Mouse (Mus musculus) testis, adult 2 months (tissue): ENCODE results near the gene Leng8. TPM values are rescaled to one million over a fixed set of nuclear protein-coding genes. Genes with fewer than 3 reads are reported as not detected.
A peak's percentile ranks its signal among the peaks of the same experiment; 100 is the strongest.

ENCODE experiments used
- H3K27ac ChIP-seq: fragments of 200-500 bp; 2 replicates; pipeline ENCODE4 v1.5.1; 2012; ENCODE audit warnings: low read depth, low read length; ENCODE audit not compliant: control insufficient read depth, insufficient read depth
- H3K27me3 ChIP-seq: fragments of 200-500 bp; 2 replicates; pipeline ENCODE4 v1.6.1; 2012; ENCODE audit warnings: mild to moderate bottlenecking, low read length, moderate library complexity; ENCODE audit not compliant: control insufficient read depth, insufficient read depth
- H3K36me3 ChIP-seq: fragments of 200-500 bp; 2 replicates; pipeline ENCODE4 v1.6.1; 2012; ENCODE audit warnings: mild to moderate bottlenecking, low read length; ENCODE audit not compliant: control insufficient read depth, insufficient read depth
- H3K4me1 ChIP-seq: fragments of 200-500 bp; 2 replicates; pipeline ENCODE4 v1.6.1; 2012; ENCODE audit warnings: low read length; ENCODE audit not compliant: control insufficient read depth, insufficient read depth
- H3K4me3 ChIP-seq: fragments of 200-500 bp; 2 replicates; pipeline ENCODE4 v1.5.1; 2012; ENCODE audit warnings: low read depth, mild to moderate bottlenecking, low read length, moderate library complexity, mixed read lengths; ENCODE audit not compliant: control insufficient read depth
- CTCF ChIP-seq: fragments of 200-500 bp; IDR thresholded peaks from 2 replicates; pipeline ENCODE4 v1.5.1; 2012; ENCODE audit warnings: low read depth, mild to moderate bottlenecking, inconsistent platforms, low read length, moderate library complexity; ENCODE audit not compliant: control insufficient read depth, insufficient read depth, insufficient replicate concordance
- POLR2A ChIP-seq: fragments of 200-500 bp; IDR thresholded peaks from 2 replicates; pipeline ENCODE4 v1.6.1; 2012; ENCODE audit warnings: low read depth, mild to moderate bottlenecking, inconsistent platforms, low read length, moderate library complexity; ENCODE audit not compliant: control insufficient read depth
- polyA plus RNA-seq: library from polyadenylated mRNA; depleted of rRNA; stranded (reverse); fragments of >200 nt; gene quantifications from 2 replicates; pipeline ENCODE4 v1.2.3, GENCODE M21; 2012

Gene Leng8
- polyA plus RNA-seq, 1 experiment, result 559 TPM

- no peaks in the 10 kb centered on the region; the same call in none of the 2 replicates for H3K36me3 ChIP-seq
- H3K27ac ChIP-seq, result peak overlapping the region; percentile 89
- no peak; the same call in 1 of the 2 replicates for TF ChIP-seq POLR2A
- TF ChIP-seq CTCF, result no peak
- no peaks in the 10 kb centered on the region for H3K27me3 ChIP-seq
- peaks cover 32% of the 10 kb centered on the region for H3K4me1 ChIP-seq
- H3K4me3 ChIP-seq, result peak overlapping the region; percentile 93
Observed at GRCm38 (mm10) chr7:4148341-4149208, 11.7 kb downstream of the Leng8 start.

GRCm38 (mm10) chr7:4149209-4150054, 12.6 kb downstream of the Leng8 start:
- Histone ChIP-seq H3K4me1 (peaks cover 32% of the 10 kb centered on the region), H3K36me3 (no peaks in the 10 kb centered on the region; the same call in none of the 2 replicates), H3K27ac (peak overlapping the region; percentile 89), H3K4me3 (peak overlapping the region; percentile 93), H3K27me3 (no peaks in the 10 kb centered on the region)
- TF ChIP-seq POLR2A (no peak; the same call in none of the 2 replicates), CTCF (no peak)

- Histone ChIP-seq H3K27me3 (no peaks in the 10 kb centered on the region), H3K36me3 (no peaks in the 10 kb centered on the region; the same call in none of the 2 replicates)
- TF ChIP-seq CTCF (no peak), POLR2A (no peak)
Observed at GRCm38 (mm10) chr7:4150059-4150541, 13.3 kb downstream of the Leng8 start, which contains the start of gene Leng9. TSS of gene Leng9 (minus strand) at chr7:4150374.

GRCm38 (mm10) chr7:4150811-4151221, 14.0 kb downstream of the Leng8 start:
- no peaks in the 10 kb centered on the region for H3K27me3 ChIP-seq
- H3K36me3 ChIP-seq, result no peaks in the 10 kb centered on the region; the same call in 1 of the 2 replicates
- peak overlapping the region; percentile 93 for H3K4me3 ChIP-seq
- H3K4me1 ChIP-seq, result peaks cover 32% of the 10 kb centered on the region
- H3K27ac ChIP-seq, result peak overlapping the region; percentile 29; the same call in 1 of the 2 replicates
- no peak for TF ChIP-seq POLR2A
- TF ChIP-seq CTCF, result no peak

More at GRCm38 (mm10) chr7:4150059-4150541, 13.3 kb downstream of the Leng8 start, which contains the start of gene Leng9:
- Histone ChIP-seq H3K27ac (peak within 1 kb of the TSS; percentile 89), H3K4me1 (peaks cover 32% of the 10 kb centered on the region), H3K4me3 (peak within 1 kb of the TSS; percentile 93)

GRCm38 (mm10) chr7:4151241-4151640, 14.4 kb downstream of the Leng8 start:
- H3K36me3 ChIP-seq, result no peaks in the 10 kb centered on the region; the same call in 1 of the 2 replicates
- peak overlapping the region; percentile 93 for H3K4me3 ChIP-seq
- no peaks in the 10 kb centered on the region for H3K27me3 ChIP-seq
- H3K27ac ChIP-seq, result peak overlapping the region; percentile 29; the same call in 1 of the 2 replicates
- TF ChIP-seq POLR2A, result peak; percentile 75; the same call in 1 of the 2 replicates
- no peak for TF ChIP-seq CTCF
- peaks cover 32% of the 10 kb centered on the region for H3K4me1 ChIP-seq

- H3K4me1 ChIP-seq, result peaks cover 17% of the 10 kb centered on the region
- no peak overlapping the region for H3K27ac ChIP-seq
- no peak overlapping the region for H3K4me3 ChIP-seq
- no peaks in the 10 kb centered on the region for H3K36me3 ChIP-seq
- H3K27me3 ChIP-seq, result no peaks in the 10 kb centered on the region
- TF ChIP-seq CTCF, result no peak
- TF ChIP-seq POLR2A, result no peak
Observed at GRCm38 (mm10) chr7:4154356-4154755, 17.5 kb downstream of the Leng8 start.
